Mouse (Mus musculus): ENCODE data around the gene Lgi2. TPM values are rescaled to one million over a fixed set of nuclear protein-coding genes. Genes with fewer than 3 reads are reported as not detected.

Gene Lgi2
- total RNA-seq (2021) = 10 to 100 TPM; 30.8 to 32.0 TPM
- long read RNA-seq, experiment 1, full-length matches to known transcripts = 5 of 14 reads
- long read RNA-seq, experiment 1, partial matches to known transcripts = 2 of 14 reads
- long read RNA-seq, experiment 1, other reads (novel, unspliced or antisense) = 7 of 14 reads
- long read RNA-seq, experiment 2, full-length matches to known transcripts = 9 of 17 reads
- long read RNA-seq, experiment 2, partial matches to known transcripts = 0 of 17 reads
- long read RNA-seq, experiment 2, other reads (novel, unspliced or antisense) = 8 of 17 reads

- peak; percentile 16 to 18 for DNase-seq (ENCODE audit: low spot score in 2 of 2)
Observed at GRCm38 (mm10) chr5:52565813-52566531, at the start of gene Lgi2. Gene Lgi2, minus strand, starts transcription at chr5:52566462.

- DNase-seq (ENCODE audit: low spot score in 2 of 2) = no peak
Observed at GRCm38 (mm10) chr5:52615421-52615820, 49.2 kb upstream of the Lgi2 start.

- no peak for DNase-seq (ENCODE audit: low spot score in 2 of 2)
Observed at GRCm38 (mm10) chr5:52614686-52615085, 48.4 kb upstream of the Lgi2 start.

GRCm38 (mm10) chr5:52612776-52613175 lies 46.5 kb upstream of the Lgi2 start:
- DNase-seq (ENCODE audit: low spot score in 2 of 2) = no peak

GRCm38 (mm10) chr5:52611315-52611895 lies 45.1 kb upstream of the Lgi2 start:
- DNase-seq (ENCODE audit: low spot score in 2 of 2) = no peak

GRCm38 (mm10) chr5:52610306-52610705 lies 44.0 kb upstream of the Lgi2 start:
- DNase-seq (ENCODE audit: low spot score in 2 of 2) = no peak

- DNase-seq (ENCODE audit: low spot score in 2 of 2) = no peak
Observed at GRCm38 (mm10) chr5:52609672-52610071, 43.4 kb upstream of the Lgi2 start.

GRCm38 (mm10) chr5:52604582-52605041 lies 38.4 kb upstream of the Lgi2 start:
- no peak for DNase-seq (ENCODE audit: low spot score in 2 of 2)

GRCm38 (mm10) chr5:52590612-52591011 lies 24.4 kb upstream of the Lgi2 start:
- no peak for DNase-seq (ENCODE audit: low spot score in 2 of 2)

GRCm38 (mm10) chr5:52588650-52589049 lies 22.4 kb upstream of the Lgi2 start:
- DNase-seq (ENCODE audit: low spot score in 2 of 2) = no peak

- DNase-seq (ENCODE audit: low spot score in 2 of 2) = no peak
Observed at GRCm38 (mm10) chr5:52587291-52587733, 21.1 kb upstream of the Lgi2 start.

- no peak for DNase-seq (ENCODE audit: low spot score in 2 of 2)
Observed at GRCm38 (mm10) chr5:52572572-52572971, 6.3 kb upstream of the Lgi2 start.

- DNase-seq (ENCODE audit: low spot score in 2 of 2) = no peak
Observed at GRCm38 (mm10) chr5:52570746-52571145, 4.5 kb upstream of the Lgi2 start.

GRCm38 (mm10) chr5:52565214-52565812 lies 949 bp downstream of the Lgi2 start:
- no peak for DNase-seq (ENCODE audit: low spot score in 2 of 2)

GRCm38 (mm10) chr5:52564351-52564750 lies 1.9 kb downstream of the Lgi2 start:
- no peak for DNase-seq (ENCODE audit: low spot score in 2 of 2)

- DNase-seq (ENCODE audit: low spot score in 2 of 2) = no peak
Observed at GRCm38 (mm10) chr5:52560240-52560639, 6.0 kb downstream of the Lgi2 start.

GRCm38 (mm10) chr5:52555526-52555925 lies 10.7 kb downstream of the Lgi2 start:
- DNase-seq (ENCODE audit: low spot score in 2 of 2) = no peak

- no peak for DNase-seq (ENCODE audit: low spot score in 2 of 2)
Observed at GRCm38 (mm10) chr5:52551318-52551632, 15.0 kb downstream of the Lgi2 start.

GRCm38 (mm10) chr5:52550613-52551317 lies 15.5 kb downstream of the Lgi2 start:
- no peak for DNase-seq (ENCODE audit: low spot score in 2 of 2)

- no peak for DNase-seq (ENCODE audit: low spot score in 2 of 2)
Observed at GRCm38 (mm10) chr5:52546950-52547349, 19.3 kb downstream of the Lgi2 start.

GRCm38 (mm10) chr5:52543770-52544169 lies 22.5 kb downstream of the Lgi2 start:
- no peak for DNase-seq (ENCODE audit: low spot score in 2 of 2)
